Mouse (Mus musculus) forebrain, embryonic 11.5 days (tissue): ENCODE data around the gene Pfkl. TPM values are rescaled to one million over a fixed set of nuclear protein-coding genes. Genes with fewer than 3 reads are reported as not detected.

Source experiments
- ATAC-seq: fragments of 200-750 bp; cut with Nextera tagmentation; replicated peaks from 2 replicates; pipeline ENCODE4 v1.8.0; 2017; ENCODE audit warnings: moderate TSS enrichment; ENCODE audit not compliant: low FRiP score
- DNase-seq: peaks from one replicate; pipeline ENCODE4 v3.0.0-alpha.2; 2017; ENCODE audit warnings: low spot score
- H3K27ac ChIP-seq: fragments of 300-500 bp; sonication (generic); 2 replicates; pipeline ENCODE4 v1.5.1; 2014; ENCODE audit warnings: low read depth, low read length
- H3K27me3 ChIP-seq: fragments of 300-500 bp; sonication (generic); 2 replicates; pipeline ENCODE4 v1.6.1; 2014; ENCODE audit warnings: mild to moderate bottlenecking, low read length, mixed read lengths; ENCODE audit not compliant: control insufficient read depth, insufficient read depth
- H3K36me3 ChIP-seq: fragments of 300-500 bp; sonication (generic); 2 replicates; pipeline ENCODE4 v1.6.1; 2014; ENCODE audit warnings: mild to moderate bottlenecking, low read length, moderate library complexity, mixed read lengths; ENCODE audit not compliant: control insufficient read depth, insufficient read depth
- H3K4me1 ChIP-seq: fragments of 300-500 bp; sonication (generic); replicated peaks from 2 replicates; pipeline ENCODE4 v1.6.1; 2014; ENCODE audit warnings: low read length, mixed read lengths; ENCODE audit not compliant: control insufficient read depth, insufficient read depth
- H3K4me2 ChIP-seq: fragments of 300-500 bp; sonication (generic); 2 replicates; pipeline ENCODE4 v1.6.1; 2014; ENCODE audit warnings: low read depth, mild to moderate bottlenecking, low read length, moderate library complexity, mixed read lengths; ENCODE audit not compliant: severe bottlenecking
- H3K4me3 ChIP-seq: fragments of 300-500 bp; sonication (generic); 2 replicates; pipeline ENCODE4 v1.5.1; 2014; ENCODE audit warnings: low read depth, low read length
- H3K9ac ChIP-seq: fragments of 300-500 bp; sonication (generic); 2 replicates; pipeline ENCODE4 v1.6.1; 2014; ENCODE audit warnings: low read length
- H3K9me3 ChIP-seq: fragments of 300-500 bp; sonication (generic); 2 replicates; pipeline ENCODE4 v1.6.1; 2016; ENCODE audit warnings: low read length, mixed read lengths; ENCODE audit not compliant: control insufficient read depth
- WGBS: fragments of 180-500 bp; shearing (Covaris S2); extraction: QIAGEN DNeasy Blood & Tissue Kit; methylation state at CpG from one replicate; pipeline ENCODE4 v1.1.7; 2014; 5-methylcytosine and 5-hydroxymethylcytosine counted together
- polyA plus RNA-seq: library from polyadenylated mRNA; unstranded; fragments of >200 nt; fragmentation: Nextera tagmentation; extraction: Ambion mirVana; gene quantifications from 2 replicates; pipeline ENCODE4 v1.2.1, GENCODE M21; 2014

The Pfkl gene
- polyA plus RNA-seq, 1 experiment from 2014 or later, result 171 TPM

GRCm38 (mm10) chr10:78008169-78008568, 1.7 kb downstream of the Pfkl start:
- Histone ChIP-seq H3K27ac (no peak overlapping the region), H3K36me3 (no peaks in the 10 kb centered on the region)
- 91% methylated on average over 3 of the region's 3 CpGs for WGBS

GRCm38 (mm10) chr10:78007203-78007602, 2.7 kb downstream of the Pfkl start:
- peaks cover 19% of the 10 kb centered on the region; the same call in 1 of the 2 replicates for H3K4me1 ChIP-seq
- no peak overlapping the region for H3K27ac ChIP-seq
- ATAC-seq (no peak), DNase-seq (no peak)
- H3K9me3 ChIP-seq, result no peaks in the 10 kb centered on the region
- no peak overlapping the region for H3K4me3 ChIP-seq
- peak overlapping the region; percentile 85; the same call in 1 of the 2 replicates for H3K4me2 ChIP-seq
- no peaks in the 10 kb centered on the region; the same call in 1 of the 2 replicates for H3K27me3 ChIP-seq
- no peaks in the 10 kb centered on the region; the same call in 1 of the 2 replicates for H3K36me3 ChIP-seq
- 41% methylated on average over 7 of the region's 7 CpGs for WGBS
- peak overlapping the region; percentile 27; the same call in 1 of the 2 replicates for H3K9ac ChIP-seq

More at GRCm38 (mm10) chr10:78008169-78008568, 1.7 kb downstream of the Pfkl start:
- H3K4me2 ChIP-seq, result peak overlapping the region; percentile 85
- peak overlapping the region; percentile 72 for H3K4me3 ChIP-seq
- H3K9me3 ChIP-seq, result no peaks in the 10 kb centered on the region
- H3K4me1 ChIP-seq, result peaks cover 19% of the 10 kb centered on the region; the same call in 1 of the 2 replicates
- peak overlapping the region; percentile 89 for H3K9ac ChIP-seq
- ATAC-seq (no peak), DNase-seq (no peak)
- no peaks in the 10 kb centered on the region; the same call in 1 of the 2 replicates for H3K27me3 ChIP-seq

- ATAC-seq (no peak), DNase-seq (no peak)
- H3K4me1 ChIP-seq, result peaks cover 19% of the 10 kb centered on the region; the same call in 1 of the 2 replicates
- no peaks in the 10 kb centered on the region; the same call in 1 of the 2 replicates for H3K27me3 ChIP-seq
- no peaks in the 10 kb centered on the region for H3K9me3 ChIP-seq
- H3K36me3 ChIP-seq, result no peaks in the 10 kb centered on the region; the same call in 1 of the 2 replicates
- no peak overlapping the region for H3K4me2 ChIP-seq
- no peak overlapping the region for H3K27ac ChIP-seq
- no peak overlapping the region for H3K4me3 ChIP-seq
- peak overlapping the region; percentile 27; the same call in 1 of the 2 replicates for H3K9ac ChIP-seq
- 83% methylated on average over 4 of the region's 4 CpGs for WGBS
Observed at GRCm38 (mm10) chr10:78005791-78006438, 4.0 kb downstream of the Pfkl start.

- peaks cover 19% of the 10 kb centered on the region; the same call in 1 of the 2 replicates for H3K4me1 ChIP-seq
- H3K4me3 ChIP-seq, result no peak overlapping the region
- H3K27ac ChIP-seq, result no peak overlapping the region
- DNase-seq (no peak), ATAC-seq (no peak)
- H3K27me3 ChIP-seq, result no peaks in the 10 kb centered on the region
- peaks cover 5% of the 10 kb centered on the region; the same call in 1 of the 2 replicates for H3K36me3 ChIP-seq
- no peak overlapping the region for H3K9ac ChIP-seq
- H3K9me3 ChIP-seq, result no peaks in the 10 kb centered on the region
- H3K4me2 ChIP-seq, result no peak overlapping the region
- 83% methylated on average over 3 of the region's 3 CpGs for WGBS
Observed at GRCm38 (mm10) chr10:78004479-78005100, 5.3 kb downstream of the Pfkl start.

GRCm38 (mm10) chr10:78002316-78002715, 7.6 kb downstream of the Pfkl start:
- no peak overlapping the region for H3K4me2 ChIP-seq
- no peaks in the 10 kb centered on the region for H3K27me3 ChIP-seq
- no peak overlapping the region for H3K27ac ChIP-seq
- DNase-seq, result no peak
- H3K4me3 ChIP-seq, result no peak overlapping the region
- 98% methylated on average over 2 of the region's 2 CpGs for WGBS
- H3K9ac ChIP-seq, result no peak overlapping the region
- ATAC-seq, result no peak
- H3K9me3 ChIP-seq, result no peaks in the 10 kb centered on the region
- H3K4me1 ChIP-seq, result peaks cover 6% of the 10 kb centered on the region; the same call in 1 of the 2 replicates
- H3K36me3 ChIP-seq, result peaks cover 7% of the 10 kb centered on the region; the same call in 1 of the 2 replicates

- H3K27ac ChIP-seq, result no peak overlapping the region
- ATAC-seq, result no peak
- DNase-seq, result no peak
- peaks cover 7% of the 10 kb centered on the region; the same call in 1 of the 2 replicates for H3K36me3 ChIP-seq
- H3K4me1 ChIP-seq, result peaks cover 2% of the 10 kb centered on the region; the same call in 1 of the 2 replicates
- H3K9ac ChIP-seq, result no peak overlapping the region
- no peak overlapping the region for H3K4me3 ChIP-seq
- H3K4me2 ChIP-seq, result no peak overlapping the region
- 90% methylated on average over 11 of the region's 11 CpGs for WGBS
- no peaks in the 10 kb centered on the region for H3K9me3 ChIP-seq
- H3K27me3 ChIP-seq, result no peaks in the 10 kb centered on the region
Observed at GRCm38 (mm10) chr10:78001796-78002195, 8.1 kb downstream of the Pfkl start.

- Histone ChIP-seq H3K27me3 (no peaks in the 10 kb centered on the region), H3K4me3 (no peak overlapping the region), H3K4me2 (no peak overlapping the region), H3K36me3 (peaks cover 7% of the 10 kb centered on the region; the same call in 1 of the 2 replicates), H3K4me1 (no peaks in the 10 kb centered on the region), H3K27ac (no peak overlapping the region), H3K9me3 (no peaks in the 10 kb centered on the region), H3K9ac (no peak overlapping the region)
- no peak for DNase-seq
- 92% methylated on average over 5 of the region's 5 CpGs for WGBS
- ATAC-seq, result no peak
Observed at GRCm38 (mm10) chr10:78000200-78000599, 9.7 kb downstream of the Pfkl start.

GRCm38 (mm10) chr10:77995639-77996038, 14.2 kb downstream of the Pfkl start:
- no peaks in the 10 kb centered on the region for H3K4me1 ChIP-seq
- peaks cover 11% of the 10 kb centered on the region; the same call in 1 of the 2 replicates for H3K36me3 ChIP-seq
- H3K27ac ChIP-seq, result no peak overlapping the region
- ATAC-seq (no peak), DNase-seq (no peak)
- H3K4me2 ChIP-seq, result no peak overlapping the region
- no peaks in the 10 kb centered on the region for H3K9me3 ChIP-seq
- 88% methylated on average over 3 of the region's 3 CpGs for WGBS
- H3K9ac ChIP-seq, result no peak overlapping the region
- H3K4me3 ChIP-seq, result no peak overlapping the region
- no peaks in the 10 kb centered on the region for H3K27me3 ChIP-seq
